Mouse (Mus musculus) testis, adult 2 months (tissue): ENCODE measurements at regions not wholly inside any gene's neighbourhood (a gene's known extent, or its start where the extent isn't known, plus 50 kb on each side); places are given as distances from the start of the nearest gene placed in this dataset.

Experiments used
- H3K27ac ChIP-seq: fragments of 200-500 bp; 2 replicates; pipeline ENCODE4 v1.5.1; 2012; ENCODE audit warnings: low read depth, low read length; ENCODE audit not compliant: control insufficient read depth, insufficient read depth
- H3K27me3 ChIP-seq: fragments of 200-500 bp; 2 replicates; pipeline ENCODE4 v1.6.1; 2012; ENCODE audit warnings: mild to moderate bottlenecking, low read length, moderate library complexity; ENCODE audit not compliant: control insufficient read depth, insufficient read depth
- H3K36me3 ChIP-seq: fragments of 200-500 bp; 2 replicates; pipeline ENCODE4 v1.6.1; 2012; ENCODE audit warnings: mild to moderate bottlenecking, low read length; ENCODE audit not compliant: control insufficient read depth, insufficient read depth
- H3K4me1 ChIP-seq: fragments of 200-500 bp; 2 replicates; pipeline ENCODE4 v1.6.1; 2012; ENCODE audit warnings: low read length; ENCODE audit not compliant: control insufficient read depth, insufficient read depth
- H3K4me3 ChIP-seq: fragments of 200-500 bp; 2 replicates; pipeline ENCODE4 v1.5.1; 2012; ENCODE audit warnings: low read depth, mild to moderate bottlenecking, low read length, moderate library complexity, mixed read lengths; ENCODE audit not compliant: control insufficient read depth
- CTCF ChIP-seq: fragments of 200-500 bp; IDR thresholded peaks from 2 replicates; pipeline ENCODE4 v1.5.1; 2012; ENCODE audit warnings: low read depth, mild to moderate bottlenecking, inconsistent platforms, low read length, moderate library complexity; ENCODE audit not compliant: control insufficient read depth, insufficient read depth, insufficient replicate concordance
- POLR2A ChIP-seq: fragments of 200-500 bp; IDR thresholded peaks from 2 replicates; pipeline ENCODE4 v1.6.1; 2012; ENCODE audit warnings: low read depth, mild to moderate bottlenecking, inconsistent platforms, low read length, moderate library complexity; ENCODE audit not compliant: control insufficient read depth

GRCm38 (mm10) chr15:59954345-59954744 is 62.1 kb downstream of the 4933412E24Rik start:
- H3K4me1 ChIP-seq = no peaks in the 10 kb centered on the region
- H3K4me3 ChIP-seq = no peak overlapping the region
- no peak overlapping the region for H3K27ac ChIP-seq
- no peaks in the 10 kb centered on the region for H3K36me3 ChIP-seq
- H3K27me3 ChIP-seq = no peaks in the 10 kb centered on the region
- TF ChIP-seq CTCF (no peak), POLR2A (no peak)

- Histone ChIP-seq H3K27me3 (no peaks in the 10 kb centered on the region), H3K36me3 (no peaks in the 10 kb centered on the region), H3K4me1 (no peaks in the 10 kb centered on the region), H3K4me3 (no peak overlapping the region), H3K27ac (no peak overlapping the region)
- TF ChIP-seq CTCF (no peak), POLR2A (no peak)
Observed at GRCm38 (mm10) chr15:59953857-59954256, 62.6 kb downstream of the 4933412E24Rik start.

- H3K4me1 ChIP-seq = no peaks in the 10 kb centered on the region
- no peaks in the 10 kb centered on the region for H3K36me3 ChIP-seq
- TF ChIP-seq CTCF = no peak
- TF ChIP-seq POLR2A = no peak
- H3K27ac ChIP-seq = peak overlapping the region; percentile 65
- H3K27me3 ChIP-seq = no peaks in the 10 kb centered on the region
- H3K4me3 ChIP-seq = no peak overlapping the region
Observed at GRCm38 (mm10) chr15:59950617-59951216, 65.7 kb downstream of the 4933412E24Rik start.

- Histone ChIP-seq H3K4me3 (no peak overlapping the region), H3K4me1 (no peaks in the 10 kb centered on the region), H3K27ac (no peak overlapping the region), H3K27me3 (no peaks in the 10 kb centered on the region), H3K36me3 (no peaks in the 10 kb centered on the region)
- no peak for TF ChIP-seq POLR2A
- no peak for TF ChIP-seq CTCF
Observed at GRCm38 (mm10) chr15:59945208-59945607, 71.2 kb downstream of the 4933412E24Rik start.

- H3K27me3 ChIP-seq = no peaks in the 10 kb centered on the region
- no peak overlapping the region for H3K4me3 ChIP-seq
- no peaks in the 10 kb centered on the region for H3K36me3 ChIP-seq
- H3K4me1 ChIP-seq = no peaks in the 10 kb centered on the region
- no peak for TF ChIP-seq CTCF
- no peak for TF ChIP-seq POLR2A
- no peak overlapping the region for H3K27ac ChIP-seq
Observed at GRCm38 (mm10) chr15:59936486-59936885, 79.9 kb downstream of the 4933412E24Rik start.

- Histone ChIP-seq H3K4me1 (no peaks in the 10 kb centered on the region), H3K27ac (no peak overlapping the region), H3K4me3 (no peak overlapping the region), H3K36me3 (no peaks in the 10 kb centered on the region), H3K27me3 (no peaks in the 10 kb centered on the region)
- no peak for TF ChIP-seq CTCF
- no peak for TF ChIP-seq POLR2A
Observed at GRCm38 (mm10) chr15:59913860-59914259, 102.6 kb downstream of the 4933412E24Rik start.

- Histone ChIP-seq H3K4me3 (no peak overlapping the region), H3K36me3 (no peaks in the 10 kb centered on the region), H3K27me3 (no peaks in the 10 kb centered on the region), H3K4me1 (no peaks in the 10 kb centered on the region), H3K27ac (no peak overlapping the region)
- TF ChIP-seq CTCF (no peak), POLR2A (no peak)
Observed at GRCm38 (mm10) chr15:59908300-59908699, 108.1 kb downstream of the 4933412E24Rik start.
